Comparison of ENCODE assay signal across 23 mouse cellular contexts in the genomic region with DNA sequence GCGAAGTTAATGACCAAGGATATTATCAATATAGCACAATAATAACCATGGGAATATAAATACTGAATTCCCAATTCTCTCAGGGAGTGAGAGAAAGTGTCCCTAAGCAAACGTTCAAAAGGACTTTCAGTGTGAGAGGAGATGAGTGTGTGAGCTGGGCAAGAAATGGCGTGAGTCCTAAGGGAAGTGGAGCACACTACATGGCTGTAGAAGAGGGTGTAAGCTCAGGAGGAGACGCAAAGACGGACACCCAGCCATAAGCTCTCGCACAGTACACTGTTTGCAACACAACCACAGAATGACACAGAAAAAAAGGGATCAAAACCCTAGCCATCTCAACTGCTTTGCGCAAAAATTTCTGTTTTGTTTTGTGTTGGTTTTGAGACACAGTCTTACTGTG.
DNase-seq lines count a peak whose midpoint lies in the region; ATAC-seq and TF ChIP-seq lines count a peak whose summit lies in the region.
"Had no signal": no experiment of that assay in that cellular context is flagged by ENCODE, and none has a peak within 500 bp of the region (broad histone marks: within the 10 kb centered on the region; RNA-seq: fewer than 3 reads in every experiment).

No protein-coding gene starts in this region.

- no peaks in the 10 kb centered on the region for H3K4me1 ChIP-seq in midbrain, embryonic 11.5 days (ENCODE audit: control insufficient read depth, insufficient read depth, low read length)
- H3K4me1 ChIP-seq in midbrain, postnatal 0 days (ENCODE audit: insufficient read depth, low read length): no peaks in the 10 kb centered on the region
- H3K4me1 ChIP-seq: embryonic facial prominence, embryonic 12.5 days; forebrain, embryonic 13.5 days; forebrain, embryonic 15.5 days had no signal

- H3K36me3 ChIP-seq in midbrain, embryonic 11.5 days (ENCODE audit: control insufficient read depth, insufficient read depth, low read length): no peaks in the 10 kb centered on the region
- no peaks in the 10 kb centered on the region for H3K36me3 ChIP-seq in midbrain, postnatal 0 days (ENCODE audit: insufficient read depth, low read length)
- H3K36me3 ChIP-seq: embryonic facial prominence, embryonic 10.5 days; embryonic facial prominence, embryonic 12.5 days; forebrain, embryonic 15.5 days had no signal

- intact Hi-C loops in heart, postnatal 25 days (cut with DNase I): no loop called here

- no peak overlapping the region for H3K9ac ChIP-seq in midbrain, embryonic 11.5 days (ENCODE audit: low read length)
- H3K9ac ChIP-seq in midbrain, postnatal 0 days (replicated peaks; ENCODE audit: low read length, poor library complexity, severe bottlenecking): no peak overlapping the region
- H3K9ac ChIP-seq: embryonic facial prominence, embryonic 12.5 days; forebrain, embryonic 13.5 days; forebrain, embryonic 15.5 days had no signal

- WGBS in midbrain, embryonic 11.5 days: 94% methylated on average over 7 of the region's 7 CpGs
- WGBS in midbrain, postnatal 0 days: 92% methylated on average over 7 of the region's 7 CpGs

- no peak overlapping the region for H3K27ac ChIP-seq in midbrain, embryonic 11.5 days (ENCODE audit: low read depth, low read length)
- no peak overlapping the region for H3K27ac ChIP-seq in midbrain, postnatal 0 days (ENCODE audit: low read depth, low read length)
- H3K27ac ChIP-seq: embryonic facial prominence, embryonic 10.5 days; embryonic facial prominence, embryonic 12.5 days; forebrain, embryonic 13.5 days; forebrain, embryonic 15.5 days had no signal

- ATAC-seq in midbrain, embryonic 11.5 days (ENCODE audit: low FRiP score): no peak
- no peak for ATAC-seq in midbrain, postnatal 0 days (ENCODE audit: low FRiP score)
- ATAC-seq: activated CD4-positive, CD25-positive, alpha-beta regulatory T cell, adult 4 months; CD4-positive, CD25-positive, alpha-beta regulatory T cell, adult 4 months; forebrain, embryonic 13.5 days; forebrain, embryonic 15.5 days; Patski had no signal

- TF ChIP-seq CTCF in midbrain, postnatal 0 days (IDR thresholded peaks at IDR 0.05): no peak

- no peaks in the 10 kb centered on the region for H3K9me3 ChIP-seq in midbrain, embryonic 11.5 days (ENCODE audit: control insufficient read depth, low read length)
- H3K9me3 ChIP-seq in midbrain, postnatal 0 days (ENCODE audit: low read length): no peaks in the 10 kb centered on the region
- H3K9me3 ChIP-seq: embryonic facial prominence, embryonic 10.5 days; embryonic facial prominence, embryonic 12.5 days; forebrain, embryonic 13.5 days; forebrain, embryonic 15.5 days; G1E had no signal

- no peaks in the 10 kb centered on the region for H3K27me3 ChIP-seq in midbrain, embryonic 11.5 days (ENCODE audit: control insufficient read depth, insufficient read depth, low read length)
- no peaks in the 10 kb centered on the region for H3K27me3 ChIP-seq in midbrain, postnatal 0 days (ENCODE audit: insufficient read depth, low read length)
- H3K27me3 ChIP-seq: CH12.LX; embryonic facial prominence, embryonic 12.5 days; forebrain, embryonic 13.5 days; forebrain, embryonic 15.5 days; Patski had no signal

- no peak overlapping the region for H3K4me2 ChIP-seq in midbrain, embryonic 11.5 days
- H3K4me2 ChIP-seq in midbrain, postnatal 0 days (ENCODE audit: low read depth, low read length, poor library complexity, severe bottlenecking): no peak overlapping the region
- H3K4me2 ChIP-seq: embryonic facial prominence, embryonic 12.5 days; forebrain, embryonic 13.5 days; forebrain, embryonic 15.5 days had no signal

- H3K4me3 ChIP-seq in midbrain, embryonic 11.5 days (ENCODE audit: low read depth, low read length): no peak overlapping the region
- no peak overlapping the region for H3K4me3 ChIP-seq in midbrain, postnatal 0 days (ENCODE audit: low read depth, low read length)
- H3K4me3 ChIP-seq: embryonic facial prominence, embryonic 10.5 days; embryonic facial prominence, embryonic 12.5 days; forebrain, embryonic 13.5 days; forebrain, embryonic 15.5 days had no signal

- DNase-seq in heart, adult 11 months: peak; percentile 75
- no peak for DNase-seq in heart, postnatal 25 days (ENCODE audit: low spot score)
- peak; percentile 53 for DNase-seq in midbrain, embryonic 11.5 days (ENCODE audit: low spot score, missing footprints)
- no peak for DNase-seq in midbrain, postnatal 0 days (ENCODE audit: low spot score)
- DNase-seq in gastrocnemius, postnatal 25 days: no peak
- DNase-seq: adrenal gland, adult 8-10 months; adrenal gland, postnatal 14 days; adrenal gland, postnatal 36 days; B cell, adult 2 months; cerebellum, adult 11-12 months; cerebellum, adult 2 months; cerebellum, adult 9-10 months; cerebellum, postnatal 10 days; cerebellum, postnatal 25 days had no signal

Comparison
In these comparisons a context has a peak if more than half of its experiments do, and no peak if none do; other contexts are left out.
1. DNase-seq: peak in heart, adult 11 months (single experiment) and midbrain, embryonic 11.5 days (single experiment); none in heart, postnatal 25 days (single experiment), midbrain, postnatal 0 days (single experiment) and gastrocnemius, postnatal 25 days (single experiment).